Mouse (Mus musculus) brain, embryonic 14.5 days (tissue): ENCODE data around the gene Rheb.

Source experiments
- CTCF ChIP-seq: fragments of 200-500 bp; IDR thresholded peaks from 2 replicates; pipeline ENCODE4 v1.5.1; 2012; ENCODE audit warnings: inconsistent platforms, mild to moderate bottlenecking, moderate library complexity, borderline replicate concordance; ENCODE audit not compliant: insufficient read depth, insufficient read length; ENCODE audit errors: extremely low read depth
- POLR2A ChIP-seq: fragments of 200-500 bp; IDR thresholded peaks from 2 replicates; pipeline ENCODE4 v1.6.1; 2012; ENCODE audit warnings: mild to moderate bottlenecking, inconsistent platforms, borderline replicate concordance; ENCODE audit not compliant: poor library complexity, insufficient read depth, insufficient read length, severe bottlenecking; ENCODE audit errors: extremely low read depth

- TF ChIP-seq CTCF: no peak
- TF ChIP-seq POLR2A: no peak
Measured at GRCm38 (mm10) chr5:24822781-24823180, 19.6 kb downstream of the Rheb start.
